Mouse (Mus musculus): ENCODE measurements around the gene Ltbr. TPM values are rescaled to one million over a fixed set of nuclear protein-coding genes. Genes with fewer than 3 reads are reported as not detected.

Gene Ltbr
- polyA plus RNA-seq, 1 experiment from 2014 or later: 14.0 TPM

- ATAC-seq (ENCODE audit: low FRiP score): no peak
Measured at GRCm38 (mm10) chr6:125342198-125342597, 28.5 kb upstream of the Ltbr start.

DNA sequence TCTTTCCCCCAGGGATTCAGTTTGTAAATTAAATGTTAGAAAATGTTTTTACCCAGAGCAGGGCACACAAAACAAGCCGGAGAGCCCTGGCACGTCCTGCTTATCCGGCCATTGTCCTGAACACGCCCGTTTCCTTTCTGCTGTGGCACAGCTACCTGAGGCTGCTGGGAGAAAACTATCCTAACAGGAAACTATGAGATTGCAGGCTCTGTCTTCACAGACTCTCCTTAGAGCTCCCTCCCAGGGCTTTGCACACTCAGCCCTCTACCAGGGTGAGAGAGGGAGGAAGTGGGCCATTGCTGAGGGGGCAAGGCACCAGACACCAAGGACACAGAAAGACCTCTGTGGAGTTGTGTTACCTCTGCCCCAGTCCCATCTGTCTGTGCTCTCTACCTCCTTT lies 26.6 kb upstream of the Ltbr start:
- Histone ChIP-seq H3K4me2 (no peak overlapping the region), H3K9me3 (no peaks in the 10 kb centered on the region), H3K4me3 (replicated peaks) (no peak overlapping the region), H3K36me3 (replicated peaks) (no peaks in the 10 kb centered on the region), H3K9ac (no peak overlapping the region), H3K27me3 (peaks cover 5% of the 10 kb centered on the region; the same call in 1 of the 2 replicates), H3K4me1 (no peaks in the 10 kb centered on the region; the same call in 1 of the 2 replicates), H3K27ac (no peak overlapping the region)
- WGBS: 84% methylated on average over 5 of the region's 5 CpGs
- no peak for ATAC-seq (ENCODE audit: low FRiP score)

More at GRCm38 (mm10) chr6:125342198-125342597, 28.5 kb upstream of the Ltbr start:
- Histone ChIP-seq H3K9ac (no peak overlapping the region), H3K36me3 (replicated peaks) (no peaks in the 10 kb centered on the region), H3K4me2 (no peak overlapping the region), H3K4me1 (no peaks in the 10 kb centered on the region; the same call in 1 of the 2 replicates), H3K27ac (no peak overlapping the region), H3K27me3 (peaks cover 5% of the 10 kb centered on the region; the same call in 1 of the 2 replicates), H3K9me3 (no peaks in the 10 kb centered on the region), H3K4me3 (replicated peaks) (no peak overlapping the region)
- 66% methylated on average over 3 of the region's 3 CpGs for WGBS

DNA sequence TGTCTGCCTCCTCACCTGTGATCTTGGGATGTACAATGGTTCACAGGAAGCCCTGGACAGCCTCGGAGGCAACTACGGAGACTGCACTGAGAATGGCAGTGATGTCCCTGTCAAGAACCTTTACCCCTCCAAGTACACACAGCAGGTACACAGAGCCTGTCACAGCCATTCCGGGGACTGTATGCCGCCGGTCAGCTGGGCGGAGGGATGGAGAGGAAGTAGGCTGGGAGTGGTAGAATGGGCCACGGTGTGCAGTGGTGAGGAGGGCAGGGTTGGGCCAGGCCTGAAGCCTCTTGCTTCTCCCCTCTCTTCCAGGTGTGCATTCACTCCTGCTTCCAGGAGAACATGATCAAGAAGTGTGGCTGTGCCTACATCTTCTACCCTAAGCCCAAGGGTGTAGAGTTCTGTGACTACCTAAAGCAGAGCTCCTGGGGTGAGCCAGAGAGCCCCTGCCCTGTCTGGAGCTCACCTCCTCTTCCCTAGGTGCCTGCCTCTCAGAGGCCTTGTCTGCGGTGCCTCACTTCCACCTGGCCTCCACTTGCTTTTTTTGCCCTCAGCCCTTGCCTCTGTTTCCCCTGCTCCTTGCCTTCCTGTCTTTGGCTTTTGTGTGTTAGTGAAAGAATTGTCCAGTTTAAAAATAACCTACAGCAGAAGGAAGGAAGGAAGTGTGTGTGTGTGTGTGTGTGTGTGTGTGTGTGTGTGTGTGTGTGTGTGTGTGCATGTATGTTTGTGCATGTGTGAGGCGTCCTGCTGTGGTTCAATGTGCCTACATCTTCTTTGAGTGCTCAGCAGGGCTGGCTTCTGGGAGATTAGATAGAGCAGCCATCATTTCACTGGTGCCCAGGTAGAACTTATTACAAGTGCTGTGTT lies 25.3 kb upstream of the Ltbr start:
- 76% methylated on average over 9 of the region's 9 CpGs for WGBS
- ATAC-seq (ENCODE audit: low FRiP score): no peak
- no peak overlapping the region for H3K4me2 ChIP-seq
- H3K36me3 ChIP-seq (replicated peaks): no peaks in the 10 kb centered on the region
- peaks cover 5% of the 10 kb centered on the region; the same call in 1 of the 2 replicates for H3K27me3 ChIP-seq
- no peak overlapping the region for H3K27ac ChIP-seq
- H3K9ac ChIP-seq: no peak overlapping the region
- H3K4me1 ChIP-seq: no peaks in the 10 kb centered on the region; the same call in 1 of the 2 replicates
- no peaks in the 10 kb centered on the region for H3K9me3 ChIP-seq
- H3K4me3 ChIP-seq (replicated peaks): no peak overlapping the region

DNA sequence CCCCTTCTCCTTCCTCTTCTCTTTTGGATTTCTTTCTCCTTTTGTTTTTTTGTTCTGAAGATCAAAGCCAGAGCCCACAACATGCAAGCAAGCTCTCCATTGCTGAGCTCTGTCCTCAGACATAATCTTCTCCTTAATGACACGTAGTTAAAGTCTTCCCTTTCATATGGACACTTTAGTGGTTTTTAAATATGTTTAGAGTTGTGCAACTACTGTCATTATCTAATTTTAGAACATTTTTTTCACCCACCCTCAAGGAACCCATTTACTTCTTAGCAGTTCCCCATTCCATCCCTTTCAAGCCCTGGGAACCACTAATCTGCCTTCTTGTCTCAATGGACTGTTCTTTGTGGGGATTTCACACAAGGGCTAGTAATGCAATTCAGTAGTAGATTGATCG lies 20.7 kb upstream of the Ltbr start:
- no peak for ATAC-seq (ENCODE audit: low FRiP score)
- 51% methylated on average over 2 of the region's 2 CpGs for WGBS
- peaks cover 3% of the 10 kb centered on the region; the same call in 1 of the 2 replicates for H3K4me1 ChIP-seq

GRCm38 (mm10) chr6:125333112-125333899 lies 19.6 kb upstream of the Ltbr start:
- Histone ChIP-seq H3K9ac (no peak overlapping the region), H3K4me3 (replicated peaks) (no peak overlapping the region), H3K4me1 (peaks cover 3% of the 10 kb centered on the region; the same call in 1 of the 2 replicates), H3K36me3 (replicated peaks) (no peaks in the 10 kb centered on the region), H3K27ac (no peak overlapping the region), H3K27me3 (0 out of 2 replicates have a peak, but pooled peaks cover 8% of the 10 kb centered on the region), H3K4me2 (no peak overlapping the region), H3K9me3 (no peaks in the 10 kb centered on the region)
- WGBS: 79% methylated on average over 14 of the region's 14 CpGs
- no peak for ATAC-seq (ENCODE audit: low FRiP score)

More for the DNA sequence above, 20.7 kb upstream of the Ltbr start:
- H3K4me3 ChIP-seq (replicated peaks): no peak overlapping the region
- no peaks in the 10 kb centered on the region for H3K36me3 ChIP-seq (replicated peaks)
- H3K4me2 ChIP-seq: no peak overlapping the region
- no peaks in the 10 kb centered on the region for H3K9me3 ChIP-seq
- no peak overlapping the region for H3K9ac ChIP-seq
- no peak overlapping the region for H3K27ac ChIP-seq
- H3K27me3 ChIP-seq: 0 out of 2 replicates have a peak, but pooled peaks cover 8% of the 10 kb centered on the region

DNA sequence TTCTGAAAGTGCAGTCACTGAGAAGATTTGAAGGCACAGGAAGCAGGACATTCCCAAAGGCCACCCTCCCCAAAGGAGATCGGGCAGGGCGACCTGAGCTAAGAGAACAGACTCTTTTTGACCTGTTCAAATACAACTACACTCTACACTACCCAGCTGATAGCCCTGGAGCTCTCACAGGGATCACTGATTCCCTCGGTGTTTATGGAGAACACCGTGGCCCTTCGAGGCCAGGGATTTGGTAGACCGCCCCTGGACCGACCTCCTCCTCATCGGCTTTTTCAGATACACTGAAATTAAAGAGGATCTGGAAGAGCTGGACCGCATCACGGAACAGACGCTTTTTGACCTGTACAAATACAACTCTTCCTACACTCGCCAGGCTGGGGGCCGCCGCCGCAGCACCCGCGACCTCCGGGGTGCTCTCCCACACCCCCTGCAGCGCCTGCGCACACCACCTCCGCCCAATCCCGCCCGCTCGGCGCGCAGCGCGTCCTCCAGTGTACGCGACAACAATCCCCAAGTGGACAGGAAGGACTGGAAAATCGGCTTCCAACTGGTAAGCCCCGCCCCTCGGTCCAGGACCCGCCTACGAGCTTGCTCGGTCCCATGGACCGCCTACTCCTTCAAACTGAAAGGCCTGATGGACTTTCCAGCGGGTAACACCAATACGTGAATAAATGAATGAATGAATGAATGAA lies 17.1 kb upstream of the Ltbr start:
- Histone ChIP-seq H3K4me3 (replicated peaks) (peak overlapping the region; percentile 55), H3K27me3 (0 out of 2 replicates have a peak, but pooled peaks cover 8% of the 10 kb centered on the region), H3K36me3 (replicated peaks) (no peaks in the 10 kb centered on the region), H3K9me3 (no peaks in the 10 kb centered on the region), H3K4me2 (peak overlapping the region; percentile 77), H3K9ac (peak overlapping the region; percentile 64), H3K4me1 (peaks cover 3% of the 10 kb centered on the region; the same call in 1 of the 2 replicates), H3K27ac (no peak overlapping the region)
- under 1% methylated on average over 39 of the region's 39 CpGs for WGBS
- peak; percentile 93 for ATAC-seq (ENCODE audit: low FRiP score)

DNA sequence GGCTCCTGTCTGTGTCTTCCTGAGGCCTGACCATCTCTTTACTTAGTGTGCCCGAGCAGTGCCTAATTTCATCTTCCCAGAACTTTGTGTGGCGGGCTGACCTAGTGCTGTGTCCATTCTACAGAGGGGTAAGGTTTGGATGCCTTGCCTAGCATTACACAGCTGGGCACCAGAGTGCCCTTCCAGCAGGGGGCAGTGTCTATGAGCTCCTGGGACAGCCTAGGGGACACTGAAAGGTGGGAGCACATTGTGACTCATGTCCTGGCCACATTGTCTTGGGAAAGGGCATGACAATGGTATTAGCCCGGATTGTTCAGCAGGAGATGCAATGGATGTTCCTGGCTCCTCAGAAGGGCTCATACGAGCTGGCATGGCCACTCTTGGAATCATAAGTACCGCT lies 14.6 kb upstream of the Ltbr start:
- Histone ChIP-seq H3K27me3 (peaks cover 8% of the 10 kb centered on the region; the same call in 1 of the 2 replicates), H3K36me3 (replicated peaks) (no peaks in the 10 kb centered on the region), H3K4me2 (no peak overlapping the region), H3K9ac (no peak overlapping the region), H3K4me1 (peaks cover 3% of the 10 kb centered on the region; the same call in 1 of the 2 replicates), H3K27ac (no peak overlapping the region), H3K9me3 (no peaks in the 10 kb centered on the region), H3K4me3 (replicated peaks) (no peak overlapping the region)
- ATAC-seq (ENCODE audit: low FRiP score): no peak
- 83% methylated on average over 5 of the region's 5 CpGs for WGBS

GRCm38 (mm10) chr6:125325337-125325736 lies 11.7 kb upstream of the Ltbr start:
- no peaks in the 10 kb centered on the region for H3K36me3 ChIP-seq (replicated peaks)
- 75% methylated on average over 6 of the region's 6 CpGs for WGBS
- H3K9me3 ChIP-seq: no peaks in the 10 kb centered on the region
- H3K27ac ChIP-seq: no peak overlapping the region
- no peak overlapping the region for H3K9ac ChIP-seq
- peaks cover 33% of the 10 kb centered on the region for H3K27me3 ChIP-seq
- no peak overlapping the region for H3K4me2 ChIP-seq
- peaks cover 7% of the 10 kb centered on the region; the same call in 1 of the 2 replicates for H3K4me1 ChIP-seq
- ATAC-seq (ENCODE audit: low FRiP score): no peak
- no peak overlapping the region for H3K4me3 ChIP-seq (replicated peaks)

- no peak overlapping the region for H3K4me2 ChIP-seq
- no peaks in the 10 kb centered on the region for H3K9me3 ChIP-seq
- H3K9ac ChIP-seq: no peak overlapping the region
- H3K27me3 ChIP-seq: peaks cover 47% of the 10 kb centered on the region
- no peak overlapping the region for H3K4me3 ChIP-seq (replicated peaks)
- H3K4me1 ChIP-seq: peaks cover 7% of the 10 kb centered on the region; the same call in 1 of the 2 replicates
- WGBS: 75% methylated on average over 6 of the region's 6 CpGs
- no peaks in the 10 kb centered on the region for H3K36me3 ChIP-seq (replicated peaks)
- H3K27ac ChIP-seq: no peak overlapping the region
- no peak for ATAC-seq (ENCODE audit: low FRiP score)
Measured at GRCm38 (mm10) chr6:125323547-125323946, 9.9 kb upstream of the Ltbr start.

DNA sequence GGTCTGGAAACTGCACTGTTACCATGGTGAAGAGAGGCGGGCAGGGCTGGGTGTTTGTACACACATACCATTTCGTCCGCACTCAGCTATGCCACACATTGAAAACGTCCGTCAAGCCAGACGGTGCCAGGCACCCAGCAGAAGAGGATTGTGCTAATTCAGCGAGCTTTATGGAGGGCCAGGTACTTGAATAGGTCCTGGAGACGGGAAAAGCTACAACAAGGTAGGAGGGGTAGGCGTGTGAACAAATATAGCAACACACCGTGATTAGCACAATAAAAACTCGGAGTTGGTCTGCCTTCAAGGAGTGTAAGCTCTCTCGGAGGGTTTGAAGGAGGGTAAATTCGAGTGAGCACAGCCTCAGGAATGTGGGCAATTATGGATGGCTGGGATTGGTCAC lies 9.1 kb upstream of the Ltbr start:
- Histone ChIP-seq H3K4me1 (peaks cover 7% of the 10 kb centered on the region; the same call in 1 of the 2 replicates), H3K27ac (no peak overlapping the region), H3K9me3 (no peaks in the 10 kb centered on the region), H3K4me2 (no peak overlapping the region), H3K27me3 (peaks cover 50% of the 10 kb centered on the region), H3K4me3 (replicated peaks) (no peak overlapping the region), H3K36me3 (replicated peaks) (no peaks in the 10 kb centered on the region), H3K9ac (no peak overlapping the region)
- no peak for ATAC-seq (ENCODE audit: low FRiP score)
- 56% methylated on average over 13 of the region's 13 CpGs for WGBS

DNA sequence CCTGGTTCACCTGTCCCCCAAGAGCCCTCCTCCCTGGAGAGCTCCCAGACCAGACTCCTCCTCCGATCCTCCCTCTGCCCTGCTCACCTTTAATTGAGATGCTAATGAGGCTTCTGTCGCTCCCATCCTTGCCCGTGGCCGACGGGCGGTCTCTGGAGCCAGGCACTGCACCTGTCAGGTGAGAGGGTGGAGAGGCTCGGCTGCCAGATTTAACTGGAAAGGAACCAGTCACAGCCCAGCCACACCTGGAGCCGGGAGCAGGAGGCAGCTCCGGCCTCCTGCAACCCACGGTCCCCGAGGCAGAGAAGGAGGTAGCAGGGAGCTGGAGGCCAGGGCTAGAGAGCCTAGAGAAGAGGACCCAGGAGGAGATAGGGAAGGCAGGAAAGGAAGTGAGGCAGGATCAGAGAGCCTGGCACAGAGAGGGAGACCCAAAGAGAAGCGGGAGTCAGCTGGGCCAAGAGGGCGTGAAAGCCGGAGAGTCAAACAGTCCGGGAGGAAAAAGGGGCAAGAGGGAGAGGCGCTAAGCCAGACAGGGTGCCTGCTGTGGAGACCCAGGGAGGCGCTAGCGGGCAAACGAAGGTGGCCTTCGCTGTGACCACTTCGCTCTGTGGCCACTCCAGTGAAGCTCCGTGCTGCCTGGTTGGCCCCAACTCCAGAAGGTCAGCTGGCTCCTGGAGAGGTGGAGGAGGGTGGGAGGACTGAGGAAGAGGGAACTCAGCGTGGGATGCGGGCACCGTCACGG lies 7.6 kb upstream of the Ltbr start:
- Histone ChIP-seq H3K36me3 (replicated peaks) (no peaks in the 10 kb centered on the region), H3K9me3 (no peaks in the 10 kb centered on the region), H3K4me3 (replicated peaks) (no peak overlapping the region), H3K4me1 (peaks cover 11% of the 10 kb centered on the region; the same call in 1 of the 2 replicates), H3K4me2 (no peak overlapping the region), H3K27me3 (peaks cover 50% of the 10 kb centered on the region), H3K27ac (no peak overlapping the region), H3K9ac (no peak overlapping the region)
- WGBS: 5% methylated on average over 26 of the region's 26 CpGs
- ATAC-seq (ENCODE audit: low FRiP score): no peak

Measured in forebrain, embryonic 12.5 days (tissue).